Mouse (Mus musculus) liver, adult 2 months (tissue): Measurements from ENCODE around the gene Hscb. TPM values are rescaled to one million over a fixed set of nuclear protein-coding genes. Genes with fewer than 3 reads are reported as not detected.
A peak's percentile ranks its signal among the peaks of the same experiment; 100 is the strongest.

Experiments
- DNase-seq: peaks from one replicate; pipeline ENCODE4 v3.0.0-alpha.2; 2011; ENCODE audit warnings: low read depth, low spot score; ENCODE audit errors: extremely low read depth
- H3K27ac ChIP-seq: fragments of 200-500 bp; replicated peaks from 2 replicates; pipeline ENCODE4 v1.5.1; 2012; ENCODE audit warnings: low read depth, mild to moderate bottlenecking, control low read depth, inconsistent platforms, low read length; ENCODE audit not compliant: insufficient read depth
- H3K27me3 ChIP-seq: fragments of 200-500 bp; 2 replicates; pipeline ENCODE4 v1.6.1; 2012; ENCODE audit warnings: mild to moderate bottlenecking, moderate library complexity, low read length, inconsistent platforms; ENCODE audit not compliant: control insufficient read depth, insufficient read depth
- H3K36me3 ChIP-seq: fragments of 200-500 bp; 2 replicates; pipeline ENCODE4 v1.6.1; 2012; ENCODE audit warnings: low read length, inconsistent platforms; ENCODE audit not compliant: control insufficient read depth, insufficient read depth
- H3K4me1 ChIP-seq: fragments of 200-500 bp; 2 replicates; pipeline ENCODE4 v1.6.1; 2011; ENCODE audit warnings: low read length; ENCODE audit not compliant: control insufficient read depth, insufficient read depth
- H3K4me3 ChIP-seq: fragments of 200-500 bp; 2 replicates; pipeline ENCODE4 v1.5.1; 2011; ENCODE audit warnings: low read depth, mild to moderate bottlenecking, control low read depth, low read length, moderate library complexity; ENCODE audit not compliant: insufficient read depth
- H3K79me2 ChIP-seq: fragments of 200-500 bp; 2 replicates; pipeline ENCODE4 v1.6.1; 2012; ENCODE audit warnings: inconsistent platforms, mild to moderate bottlenecking, low read length, moderate library complexity; ENCODE audit not compliant: control insufficient read depth, insufficient read depth
- H3K9ac ChIP-seq: fragments of 200-500 bp; 2 replicates; pipeline ENCODE4 v1.6.1; 2012; ENCODE audit warnings: low read depth, mild to moderate bottlenecking, control low read depth, inconsistent platforms, low read length
- CTCF ChIP-seq: fragments of 200-500 bp; IDR thresholded peaks from 2 replicates; pipeline ENCODE4 v1.5.1; 2011; ENCODE audit warnings: low read depth, low read length, control low read depth
- POLR2A ChIP-seq: fragments of 200-500 bp; IDR thresholded peaks from 2 replicates; pipeline ENCODE4 v1.6.1; 2011; ENCODE audit warnings: low read length, control low read depth; ENCODE audit not compliant: insufficient read depth; ENCODE audit errors: extremely low read depth
- WGBS: fragments of 180-500 bp; shearing (Covaris S2); methylation state at CpG from one replicate; pipeline ENCODE4 v1.1.7; 2018; 5-methylcytosine and 5-hydroxymethylcytosine counted together
- polyA plus RNA-seq: library from polyadenylated mRNA; depleted of rRNA; stranded (reverse); fragments of >200 nt; gene quantifications from 2 replicates; pipeline ENCODE4 v1.2.3, GENCODE M21; 2012
- total RNA-seq: library from RNA; depleted of rRNA; stranded (reverse); fragments of >200 nt; gene quantifications from 2 replicates; pipeline ENCODE4 v1.2.3, GENCODE M21; 2014

Gene Hscb
- total and polyA plus RNA-seq, 2 experiments, result 6.6 to 11.2 TPM

GRCm38 (mm10) chr5:110801036-110801624 lies 38.4 kb downstream of the Hscb start:
- no peak overlapping the region for H3K4me3 ChIP-seq
- peak; percentile 89 for DNase-seq
- H3K4me1 ChIP-seq, result peaks cover 56% of the 10 kb centered on the region
- H3K79me2 ChIP-seq, result peaks cover 7% of the 10 kb centered on the region; the same call in 1 of the 2 replicates
- TF ChIP-seq CTCF, result no peak
- no peak for TF ChIP-seq POLR2A
- no peaks in the 10 kb centered on the region for H3K27me3 ChIP-seq
- 33% methylated on average over 3 of the region's 3 CpGs for WGBS
- H3K36me3 ChIP-seq, result peaks cover 14% of the 10 kb centered on the region; the same call in 1 of the 2 replicates
- peak overlapping the region; percentile 56 for H3K9ac ChIP-seq
- peak overlapping the region; percentile 79 for H3K27ac ChIP-seq

DNA sequence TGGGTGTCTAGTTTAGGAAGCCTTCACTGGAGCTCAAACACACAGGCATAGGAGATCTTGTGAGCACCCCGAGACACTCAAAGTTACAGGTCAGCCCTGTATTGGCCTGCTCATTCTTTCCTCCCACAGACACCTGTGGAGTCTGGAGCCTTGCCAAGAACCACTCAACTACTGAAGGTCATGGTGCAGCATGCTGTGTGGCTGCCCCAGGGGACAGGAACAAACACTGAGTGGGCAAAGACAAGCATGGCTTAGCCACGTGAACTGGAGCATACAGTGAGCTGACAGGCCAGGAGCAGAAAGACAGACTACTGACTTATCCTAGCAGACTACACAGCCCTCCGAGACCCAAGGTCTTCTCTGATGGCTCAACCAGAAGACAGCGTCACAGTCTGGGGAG lies 41.9 kb downstream of the Hscb start:
- 17% methylated on average over 4 of the region's 4 CpGs for WGBS
- Histone ChIP-seq H3K27ac (peak overlapping the region; percentile 65), H3K4me3 (no peak overlapping the region), H3K4me1 (peaks cover 57% of the 10 kb centered on the region), H3K79me2 (no peaks in the 10 kb centered on the region), H3K27me3 (no peaks in the 10 kb centered on the region), H3K9ac (peak overlapping the region; percentile 6; the same call in 1 of the 2 replicates), H3K36me3 (peaks cover 37% of the 10 kb centered on the region)
- DNase-seq, result peak; percentile 97
- TF ChIP-seq POLR2A, result no peak

DNA sequence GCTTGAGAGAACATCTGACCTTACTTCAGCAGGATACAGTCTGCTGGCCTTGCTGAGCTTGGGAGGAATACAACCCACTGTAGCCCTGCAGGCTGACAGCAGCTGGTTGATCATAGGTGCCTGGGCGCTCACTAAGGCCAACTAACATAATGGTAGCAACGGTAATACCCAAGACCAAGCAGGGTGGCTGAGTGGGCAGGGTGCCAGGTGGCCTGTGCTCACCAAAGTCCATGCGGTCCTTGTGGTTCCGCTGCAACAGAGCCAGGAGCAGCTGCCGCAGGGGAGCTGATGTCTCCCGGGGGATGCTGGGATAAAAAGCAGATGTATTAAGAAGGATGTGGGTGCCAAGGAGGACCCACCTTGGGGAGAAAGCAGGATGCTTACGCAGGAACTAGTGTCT lies 45.2 kb downstream of the Hscb start:
- Histone ChIP-seq H3K79me2 (no peaks in the 10 kb centered on the region), H3K27ac (no peak overlapping the region), H3K9ac (no peak overlapping the region), H3K4me3 (no peak overlapping the region), H3K4me1 (peaks cover 26% of the 10 kb centered on the region), H3K36me3 (peaks cover 62% of the 10 kb centered on the region), H3K27me3 (no peaks in the 10 kb centered on the region)
- 51% methylated on average over 7 of the region's 7 CpGs for WGBS
- TF ChIP-seq CTCF (no peak), POLR2A (no peak)
- DNase-seq, result peak; percentile 35

DNA sequence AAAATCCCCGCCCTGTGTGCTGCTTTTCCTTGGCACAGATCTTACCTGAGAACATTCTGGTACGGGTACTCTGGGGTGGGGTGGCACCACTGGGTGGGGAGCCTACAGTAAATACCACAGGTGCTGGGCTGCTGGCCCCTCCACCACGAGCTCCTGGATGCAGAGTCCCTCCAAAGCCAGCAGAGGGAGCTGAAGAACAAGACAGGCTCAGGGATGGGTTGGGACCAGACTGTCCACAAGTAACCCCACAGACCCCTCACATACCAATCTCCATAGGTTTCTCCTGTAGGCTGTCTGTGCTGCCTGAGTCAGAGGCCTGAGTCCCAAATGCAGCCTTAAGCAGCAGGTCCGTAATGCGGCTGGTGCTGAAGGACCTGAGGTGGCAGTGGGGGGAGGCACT lies 50.9 kb downstream of the Hscb start:
- TF ChIP-seq CTCF (peak; percentile 82), POLR2A (no peak)
- no peaks in the 10 kb centered on the region for H3K79me2 ChIP-seq
- no peak overlapping the region for H3K9ac ChIP-seq
- no peak for DNase-seq
- WGBS, result 62% methylated on average over 5 of the region's 5 CpGs
- H3K36me3 ChIP-seq, result peaks cover 67% of the 10 kb centered on the region
- H3K4me3 ChIP-seq, result no peak overlapping the region
- H3K27ac ChIP-seq, result no peak overlapping the region
- H3K4me1 ChIP-seq, result peaks cover 10% of the 10 kb centered on the region; the same call in 1 of the 2 replicates
- no peaks in the 10 kb centered on the region for H3K27me3 ChIP-seq

DNA sequence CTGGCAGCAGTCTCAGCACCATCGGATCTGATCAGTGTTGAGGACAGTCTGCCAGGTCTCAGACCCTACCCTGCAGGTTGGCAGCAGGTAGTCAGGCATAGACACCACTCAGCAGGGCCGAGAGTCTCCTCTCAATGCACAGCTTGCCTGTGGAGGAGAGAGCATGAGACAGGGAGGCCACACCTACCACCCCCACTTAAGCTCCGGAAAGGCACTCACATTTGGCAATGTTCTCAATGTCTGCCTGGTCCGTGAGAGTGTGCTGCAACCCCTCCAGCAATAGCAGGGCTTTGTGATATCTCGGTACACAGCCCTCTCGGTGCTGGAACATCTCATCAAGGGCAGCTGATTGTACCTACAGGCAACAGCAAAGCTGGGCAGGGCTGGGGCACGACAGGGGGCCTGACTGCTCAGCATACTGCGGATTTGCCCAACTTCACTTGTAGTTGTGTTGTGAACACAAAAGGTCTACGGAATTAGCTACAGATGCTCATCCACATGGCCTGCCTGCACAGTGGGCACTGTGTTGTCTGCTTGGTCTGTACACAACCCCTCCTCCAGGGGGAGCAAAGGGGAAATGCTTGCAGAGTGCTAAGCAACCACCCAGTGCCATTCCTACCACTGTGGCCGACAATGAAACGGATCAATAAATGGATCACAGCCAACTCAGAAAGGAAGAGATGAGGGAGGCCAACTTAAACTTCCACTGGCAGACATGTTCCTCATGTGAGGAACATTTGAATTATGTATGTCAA lies 53.3 kb downstream of the Hscb start:
- 61% methylated on average over 11 of the region's 11 CpGs for WGBS
- no peak for TF ChIP-seq POLR2A
- TF ChIP-seq CTCF, result peak; percentile 64
- H3K4me1 ChIP-seq, result peaks cover 10% of the 10 kb centered on the region; the same call in 1 of the 2 replicates

DNA sequence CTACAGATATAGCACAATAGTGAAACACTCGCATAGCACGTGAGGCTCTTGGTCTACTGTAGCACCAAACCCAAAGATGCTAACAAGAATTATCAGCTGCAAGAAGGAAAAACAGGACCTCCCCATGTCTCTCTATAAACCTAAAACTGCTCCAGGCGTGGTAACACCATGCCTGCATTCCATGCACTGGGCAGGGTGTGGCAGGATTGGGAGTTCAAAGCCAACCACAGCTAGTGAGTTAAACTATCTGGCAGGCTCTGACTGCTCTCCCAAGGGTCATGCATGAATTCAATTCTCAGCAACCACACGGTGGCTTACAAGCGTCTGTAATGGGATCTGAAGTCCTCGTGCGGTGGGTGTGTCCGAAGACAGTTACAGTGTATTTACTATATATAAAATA lies 56.4 kb downstream of the Hscb start:
- H3K27ac ChIP-seq, result no peak overlapping the region
- no peak for DNase-seq
- TF ChIP-seq CTCF, result no peak
- TF ChIP-seq POLR2A, result no peak
- peaks cover 16% of the 10 kb centered on the region for H3K4me1 ChIP-seq
- H3K79me2 ChIP-seq, result no peaks in the 10 kb centered on the region; the same call in 1 of the 2 replicates
- H3K9ac ChIP-seq, result no peak overlapping the region
- H3K27me3 ChIP-seq, result no peaks in the 10 kb centered on the region
- no peak overlapping the region for H3K4me3 ChIP-seq
- peaks cover 22% of the 10 kb centered on the region; the same call in 1 of the 2 replicates for H3K36me3 ChIP-seq
- whole genome bisulfite sequencing, result 81% methylated on average over 8 of the region's 8 CpGs

More for the DNA sequence above, 53.3 kb downstream of the Hscb start:
- H3K27me3 ChIP-seq, result no peaks in the 10 kb centered on the region
- no peak overlapping the region for H3K4me3 ChIP-seq
- no peak overlapping the region for H3K27ac ChIP-seq
- H3K36me3 ChIP-seq, result peaks cover 43% of the 10 kb centered on the region
- H3K9ac ChIP-seq, result no peak overlapping the region
- no peaks in the 10 kb centered on the region for H3K79me2 ChIP-seq
- peak; percentile 76 for DNase-seq
